Mouse (Mus musculus): ENCODE measurements around the gene Aspn.
"Not testable (repeated sequence)": the region's sequence is repeated elsewhere in the genome, so short reads cannot be mapped to it uniquely, and the experiment has no call there.

DNA sequence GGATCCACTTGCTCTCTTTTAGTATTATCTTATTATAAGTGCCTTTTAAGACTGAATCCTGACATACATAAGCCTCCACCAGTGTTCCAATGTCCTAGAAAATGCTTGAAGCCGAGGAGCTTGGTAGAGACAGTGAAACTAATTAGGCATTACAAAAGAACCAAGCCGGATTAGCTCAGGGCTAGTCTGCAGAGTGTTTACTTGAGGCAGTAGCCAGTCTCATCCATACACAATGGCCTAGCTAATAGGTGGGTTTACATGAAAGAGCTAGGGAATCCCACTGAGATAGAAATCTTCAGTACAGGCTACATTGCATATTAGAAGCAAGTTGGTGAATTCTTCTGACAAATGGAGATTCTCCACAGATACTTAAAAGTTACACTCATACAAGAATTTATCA, 58.3 kb downstream of the Aspn start:
- not testable (repeated sequence) for TF ChIP-seq CTCF (IDR thresholded peaks at IDR 0.05; ENCODE audit: control insufficient read depth, insufficient read depth, insufficient replicate concordance, low read depth, low read length); POLR2A (IDR thresholded peaks at IDR 0.05; ENCODE audit: control insufficient read depth, low read depth, low read length)
